Mouse (Mus musculus) adrenal gland, adult 2 months (tissue): ENCODE measurements around the gene Zbtb43. TPM values are rescaled to one million over a fixed set of nuclear protein-coding genes. Genes with fewer than 3 reads are reported as not detected.

Experiments
- DNase-seq: peaks from one replicate; pipeline ENCODE4 v3.0.0; 2021
- polyA plus RNA-seq: library from polyadenylated mRNA; depleted of rRNA; stranded (reverse); fragments of >200 nt; gene quantifications from 2 replicates; pipeline ENCODE4 v1.2.3, GENCODE M21; 2012
- total RNA-seq, 2 experiments: library from RNA; stranded (reverse); gene quantifications; 2 replicates each; pipeline ENCODE4 v1.2.3; 2021

Gene Zbtb43
- total and polyA plus RNA-seq, 3 experiments, result 4.9 to 26.4 (median 19.9) TPM

GRCm38 (mm10) chr2:33454816-33455215, 13.5 kb downstream of the Zbtb43 start:
- peak; percentile 54 for DNase-seq

- DNase-seq, result no peak
Observed at GRCm38 (mm10) chr2:33453476-33453875, 14.9 kb downstream of the Zbtb43 start.

GRCm38 (mm10) chr2:33452721-33453120, 15.6 kb downstream of the Zbtb43 start:
- DNase-seq, result no peak

GRCm38 (mm10) chr2:33452140-33452539, 16.2 kb downstream of the Zbtb43 start:
- DNase-seq, result peak; percentile 73

- peak; percentile 68 for DNase-seq
Observed at GRCm38 (mm10) chr2:33451038-33451978, 17.1 kb downstream of the Zbtb43 start.

GRCm38 (mm10) chr2:33449119-33449873, 19.1 kb downstream of the Zbtb43 start:
- DNase-seq, result no peak

GRCm38 (mm10) chr2:33446796-33447195, 21.6 kb downstream of the Zbtb43 start:
- no peak for DNase-seq

GRCm38 (mm10) chr2:33445741-33446140, 22.6 kb downstream of the Zbtb43 start:
- peak; percentile 60 for DNase-seq

- DNase-seq, result no peak
Observed at GRCm38 (mm10) chr2:33444862-33445261, 23.5 kb downstream of the Zbtb43 start.

GRCm38 (mm10) chr2:33444358-33444757, 24.0 kb downstream of the Zbtb43 start:
- peak; percentile 95 for DNase-seq

- no peak for DNase-seq
Observed at GRCm38 (mm10) chr2:33442701-33443100, 25.7 kb downstream of the Zbtb43 start.

- DNase-seq, result no peak
Observed at GRCm38 (mm10) chr2:33440893-33441292, 27.5 kb downstream of the Zbtb43 start.

- DNase-seq, result no peak
Observed at GRCm38 (mm10) chr2:33439980-33440670, 28.2 kb downstream of the Zbtb43 start.

GRCm38 (mm10) chr2:33439471-33439881, 28.9 kb downstream of the Zbtb43 start:
- no peak for DNase-seq

GRCm38 (mm10) chr2:33438377-33438776, 30.0 kb downstream of the Zbtb43 start:
- no peak for DNase-seq

- no peak for DNase-seq
Observed at GRCm38 (mm10) chr2:33437184-33437583, 31.2 kb downstream of the Zbtb43 start.

- no peak for DNase-seq
Observed at GRCm38 (mm10) chr2:33436035-33436580, 32.3 kb downstream of the Zbtb43 start.

GRCm38 (mm10) chr2:33435036-33435650, 33.2 kb downstream of the Zbtb43 start:
- DNase-seq, result no peak

- DNase-seq, result peak; percentile 52
Observed at GRCm38 (mm10) chr2:33432877-33433276, 35.5 kb downstream of the Zbtb43 start.

GRCm38 (mm10) chr2:33430771-33431699, 37.3 kb downstream of the Zbtb43 start, which contains the start of gene Zbtb34:
Gene Zbtb34, minus strand, starts transcription at chr2:33431324.
- peak; percentile 77 for DNase-seq
